Mouse (Mus musculus): Measurements from ENCODE around the gene Rbmxl1.

Rbmxl1 gene

DNA sequence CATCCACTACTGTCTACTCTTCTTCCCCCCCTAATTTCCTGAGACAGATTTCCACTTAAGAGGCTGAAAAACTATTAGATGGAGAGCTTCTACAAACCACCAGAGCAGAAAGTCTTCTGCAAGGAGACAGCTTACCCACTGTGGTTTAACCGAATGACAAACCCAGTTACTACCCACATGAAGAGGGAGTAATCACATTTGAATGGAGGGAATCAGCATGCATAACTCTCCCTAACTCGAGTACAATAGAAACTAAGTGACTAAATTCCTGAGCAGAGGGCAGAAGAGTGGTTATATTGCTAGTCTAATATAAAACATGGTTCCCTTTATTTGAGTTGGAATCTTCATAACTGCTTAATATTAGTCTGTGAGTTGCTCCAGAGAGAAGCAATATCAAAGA is 15.7 kb downstream of the Rbmxl1 start:
- DNase-seq (ENCODE audit: low spot score), result no peak

DNA sequence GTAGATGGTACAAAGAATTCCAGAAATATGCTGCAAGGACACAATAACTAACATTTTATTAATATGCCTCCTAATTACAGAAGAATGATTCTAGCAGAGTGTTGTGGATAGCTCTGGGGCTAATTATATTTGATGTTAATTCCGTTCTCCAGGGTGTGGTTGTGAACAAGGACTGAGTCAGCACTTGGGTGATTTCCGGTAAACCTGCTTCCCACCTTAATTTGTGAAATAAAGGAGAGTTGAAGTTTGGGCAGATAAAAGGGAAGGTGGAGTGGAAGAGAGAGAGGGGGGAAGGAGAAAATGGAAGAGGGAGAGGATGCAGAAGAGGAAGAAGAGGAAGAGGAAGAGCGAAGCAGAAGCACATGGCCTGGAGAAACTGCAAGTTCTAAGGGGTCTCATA is 19.0 kb downstream of the Rbmxl1 start:
- no peak for DNase-seq (ENCODE audit: low spot score)

DNA sequence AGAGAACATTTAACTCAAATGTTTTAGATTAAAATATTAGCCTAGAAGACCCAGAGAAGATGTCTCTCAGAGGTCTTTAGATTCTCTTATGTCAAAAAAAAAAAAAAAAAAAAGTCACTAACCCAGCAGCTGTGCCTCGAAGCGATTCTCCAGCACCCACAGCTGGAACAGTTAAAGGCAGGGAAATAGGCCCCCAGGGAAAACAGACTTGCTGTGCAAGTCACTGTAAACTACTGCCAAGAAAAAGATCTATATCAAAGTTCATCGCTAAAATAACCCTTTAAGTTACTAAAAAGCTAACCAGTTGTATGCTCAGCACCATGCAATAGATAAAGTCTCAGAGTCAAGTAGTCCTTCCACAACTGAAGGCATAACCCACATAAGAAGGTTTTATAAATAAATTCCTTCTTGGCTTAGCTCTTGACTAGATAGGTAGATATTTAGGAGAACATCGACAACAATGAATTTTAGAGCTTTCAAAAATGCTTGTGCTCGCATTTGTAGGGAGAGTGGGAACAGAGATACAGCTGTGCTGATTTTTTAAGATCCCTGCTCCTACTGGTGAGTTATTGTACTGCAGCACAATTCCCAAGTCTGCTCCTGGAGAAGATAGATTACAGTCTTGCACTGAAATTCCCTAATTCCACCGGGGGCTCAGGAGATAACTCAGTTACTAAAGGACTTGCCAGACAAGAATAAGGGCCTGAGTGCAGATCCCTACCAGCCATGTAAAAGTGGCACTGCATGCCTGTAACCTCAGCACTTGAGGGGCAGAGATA is 31.5 kb downstream of the Rbmxl1 start:
- no peak for DNase-seq (ENCODE audit: low spot score)

DNA sequence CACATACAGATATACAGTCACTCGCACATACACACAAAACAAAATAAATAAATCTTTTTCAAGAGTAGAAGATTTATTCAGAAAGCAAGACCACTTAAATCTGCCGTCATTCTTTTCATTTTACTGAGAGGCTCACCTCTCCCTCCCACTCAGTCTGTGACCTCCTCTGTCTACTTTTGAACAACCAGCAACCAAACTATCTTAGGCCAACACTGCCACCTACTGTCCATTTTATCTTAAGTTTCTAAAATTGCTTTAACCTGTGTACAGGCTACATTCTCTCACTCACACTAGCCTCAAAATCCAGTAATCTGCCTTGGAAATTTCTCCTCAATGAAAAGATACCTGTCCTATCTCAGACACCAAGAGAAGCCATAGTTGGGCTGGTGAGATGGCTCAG is 40.8 kb downstream of the Rbmxl1 start:
- DNase-seq (ENCODE audit: low spot score), result peak; percentile 7

GRCm38 (mm10) chr8:78463941-78464340 is 44.8 kb downstream of the Rbmxl1 start:
- DNase-seq (ENCODE audit: low spot score), result no peak

- DNase-seq (ENCODE audit: low spot score), result no peak
Measured at GRCm38 (mm10) chr8:78456441-78456840, 52.3 kb downstream of the Rbmxl1 start.
